Mouse (Mus musculus) layer of hippocampus, adult 9-11 months (tissue): ENCODE data around the gene Acap1.

Experiments used
- DNase-seq: peaks from one replicate; pipeline ENCODE4 v3.0.0; 2022

Gene Acap1

GRCm38 (mm10) chr11:69834001-69834549 lies 61.3 kb downstream of the Acap1 start:
- DNase-seq, result no peak

GRCm38 (mm10) chr11:69833554-69833953 lies 61.8 kb downstream of the Acap1 start:
- DNase-seq, result no peak
